Mouse (Mus musculus) macrophage (primary cell): ENCODE data around the gene Mef2c. TPM values are rescaled to one million over a fixed set of nuclear protein-coding genes. Genes with fewer than 3 reads are reported as not detected.

Source experiments
- H3K27ac ChIP-seq: fragments of 350-480 bp; formaldehyde crosslinking; 2 replicates; pipeline ENCODE4 v1.9.0; 2021
- H3K36me3 ChIP-seq: fragments of 350-480 bp; formaldehyde crosslinking; 2 replicates; pipeline ENCODE4 v1.9.0; 2021; ENCODE audit errors: inconsistent target
- H3K4me3 ChIP-seq: fragments of 350-480 bp; formaldehyde crosslinking; 2 replicates; pipeline ENCODE4 v1.9.0; 2021; ENCODE audit errors: inconsistent target
- H3K79me2 ChIP-seq: fragments of 350-480 bp; formaldehyde crosslinking; 2 replicates; pipeline ENCODE4 v1.9.0; 2021; ENCODE audit errors: inconsistent target
- WGBS: methylation state at CpG from one replicate; pipeline ENCODE4 v1.1.7; 2026; ENCODE audit warnings: inconsistent platforms; ENCODE audit not compliant: missing documents; 5-methylcytosine and 5-hydroxymethylcytosine counted together
- polyA plus RNA-seq: library from polyadenylated mRNA; stranded (reverse); fragments of 250-400 nt; gene quantifications from 3 replicates; pipeline ENCODE4 v1.2.4, GENCODE M21; 2018; ENCODE audit warnings: inconsistent platforms

The Mef2c gene
- polyA plus RNA-seq, 1 experiment from 2014 or later: 74.5 TPM

- H3K4me3 ChIP-seq: no peak overlapping the region
- WGBS: 100% methylated on average over 3 of the region's 3 CpGs
- H3K36me3 ChIP-seq: peaks cover 28% of the 10 kb centered on the region; the same call in 1 of the 2 replicates
These were observed 163.2 kb downstream of the Mef2c start for GRCm38 (mm10) chr13:83667051-83667450.

GRCm38 (mm10) chr13:83707611-83708010 lies 203.8 kb downstream of the Mef2c start:
- Histone ChIP-seq H3K27ac (no peak overlapping the region), H3K4me3 (no peak overlapping the region), H3K36me3 (no peaks in the 10 kb centered on the region), H3K79me2 (no peaks in the 10 kb centered on the region)
- WGBS: 63% methylated on average over 2 of the region's 2 CpGs

More at GRCm38 (mm10) chr13:83667051-83667450, 163.2 kb downstream of the Mef2c start:
- Histone ChIP-seq H3K27ac (no peak overlapping the region), H3K79me2 (no peaks in the 10 kb centered on the region)

- Histone ChIP-seq H3K4me3 (no peak overlapping the region), H3K79me2 (no peaks in the 10 kb centered on the region), H3K27ac (no peak overlapping the region), H3K36me3 (no peaks in the 10 kb centered on the region)
- WGBS: 22% methylated on average over 5 of the region's 5 CpGs
These were observed 209.0 kb downstream of the Mef2c start for GRCm38 (mm10) chr13:83712778-83713380.

- Histone ChIP-seq H3K36me3 (no peaks in the 10 kb centered on the region), H3K79me2 (no peaks in the 10 kb centered on the region), H3K4me3 (no peak overlapping the region), H3K27ac (no peak overlapping the region)
- 12% methylated on average over 19 of the region's 19 CpGs for WGBS
These were observed 209.9 kb downstream of the Mef2c start for GRCm38 (mm10) chr13:83713661-83714291.

- Histone ChIP-seq H3K36me3 (no peaks in the 10 kb centered on the region), H3K4me3 (no peak overlapping the region), H3K27ac (no peak overlapping the region), H3K79me2 (no peaks in the 10 kb centered on the region)
- WGBS: 6% methylated on average over 19 of the region's 22 CpGs
These were observed 210.9 kb downstream of the Mef2c start for GRCm38 (mm10) chr13:83714466-83715307.

GRCm38 (mm10) chr13:83715308-83715785 lies 211.5 kb downstream of the Mef2c start:
- Histone ChIP-seq H3K36me3 (no peaks in the 10 kb centered on the region), H3K4me3 (no peak overlapping the region), H3K79me2 (no peaks in the 10 kb centered on the region), H3K27ac (no peak overlapping the region)
- WGBS: 14% methylated on average over 14 of the region's 14 CpGs

GRCm38 (mm10) chr13:83715971-83716615 lies 212.3 kb downstream of the Mef2c start:
- Histone ChIP-seq H3K36me3 (no peaks in the 10 kb centered on the region), H3K4me3 (no peak overlapping the region), H3K79me2 (no peaks in the 10 kb centered on the region), H3K27ac (no peak overlapping the region)
- 11% methylated on average over 24 of the region's 27 CpGs for WGBS
